ENCODE assay signal across 8 mouse cellular contexts in the genomic region with DNA sequence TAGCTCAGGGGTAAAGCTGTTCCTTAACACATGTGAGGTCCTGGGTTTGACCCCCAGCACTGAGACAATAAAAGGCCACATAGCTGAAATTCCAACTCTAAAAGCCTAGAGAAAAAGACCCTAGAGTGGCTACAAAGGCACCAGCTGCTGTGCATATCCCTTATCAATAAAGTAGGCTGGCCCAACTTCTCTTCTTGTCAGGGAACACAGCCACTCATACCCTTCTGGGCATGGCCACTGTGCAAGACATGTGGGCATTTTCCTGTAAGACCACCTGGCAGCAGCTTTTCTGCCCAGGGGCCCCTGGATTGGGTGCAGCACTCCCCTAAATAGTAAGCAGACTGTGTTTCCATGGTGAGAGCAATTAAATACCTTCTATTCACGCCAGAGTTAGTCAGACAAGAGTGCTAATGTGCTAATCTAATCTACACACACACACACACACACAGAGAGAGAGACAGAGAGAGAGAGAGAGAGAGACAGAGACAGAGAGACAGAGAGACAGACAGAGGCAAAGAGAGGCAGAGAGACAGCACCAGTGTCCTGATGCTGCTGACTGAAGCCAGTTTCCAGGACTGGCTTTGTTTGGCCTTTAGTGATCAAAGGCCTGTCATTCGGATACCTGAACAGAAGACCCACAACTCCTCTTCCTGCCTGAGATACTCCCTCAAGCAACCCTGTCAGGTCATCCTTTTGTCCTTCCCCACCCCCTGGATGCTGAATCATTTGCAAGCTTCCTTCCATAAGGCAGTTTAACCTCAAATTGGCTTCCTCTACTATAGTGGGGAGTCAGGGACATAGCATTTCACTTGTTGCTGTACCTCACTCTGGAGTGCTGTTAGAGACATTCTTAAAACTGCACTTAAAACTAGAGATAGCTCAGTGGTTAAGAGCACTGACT. TPM values are rescaled to one million over a fixed set of nuclear protein-coding genes. Genes with fewer than 3 reads are reported as not detected.
DNase-seq lines count a peak whose midpoint lies in the region; ATAC-seq and TF ChIP-seq lines count a peak whose summit lies in the region.

No protein-coding gene starts in this region.

- 4% methylated on average over 2 of the region's 2 CpGs for WGBS in heart, postnatal 0 days
- 17% methylated on average over 2 of the region's 2 CpGs for whole genome bisulfite sequencing in intestine, embryonic 16.5 days
- WGBS in neural tube, embryonic 12.5 days, result 3% methylated on average over 2 of the region's 2 CpGs

- H3K27ac ChIP-seq in heart, postnatal 0 days (ENCODE audit: low read depth), result peak overlapping the region; percentile 72
- H3K27ac ChIP-seq in intestine, embryonic 16.5 days (ENCODE audit: low read length), result peak overlapping the region; percentile 81
- 0 out of 2 replicates have a peak overlapping the region, but pooled peaks have one; percentile 32 for H3K27ac ChIP-seq in neural tube, embryonic 12.5 days

- H3K27me3 ChIP-seq in heart, postnatal 0 days (ENCODE audit: control insufficient read depth, insufficient read depth, low read length), result no peaks in the 10 kb centered on the region
- H3K27me3 ChIP-seq in intestine, embryonic 16.5 days (replicated peaks; ENCODE audit: control insufficient read depth, insufficient read depth, low read length), result no peaks in the 10 kb centered on the region
- H3K27me3 ChIP-seq in neural tube, embryonic 12.5 days (replicated peaks), result no peaks in the 10 kb centered on the region

- no peak for DNase-seq in heart, postnatal 0 days (ENCODE audit: low spot score)
- no peak for DNase-seq in heart, adult 9 months (ENCODE audit: low spot score in 2 of 2)
- peak; percentile 66 for DNase-seq in embryo, embryonic 11 days
- no peak for DNase-seq in gastrocnemius, adult 8-10 months (ENCODE audit: low spot score in 2 of 2)
- DNase-seq in lung, postnatal 14 days, result no peak
- DNase-seq in testis, postnatal 10 days (ENCODE audit: low spot score), result no peak

- H3K4me1 ChIP-seq in heart, postnatal 0 days (ENCODE audit: control insufficient read depth, insufficient read depth), result peaks cover 90% of the 10 kb centered on the region
- H3K4me1 ChIP-seq in intestine, embryonic 16.5 days (ENCODE audit: control insufficient read depth, insufficient read depth, low read length), result peaks cover 83% of the 10 kb centered on the region
- H3K4me1 ChIP-seq in neural tube, embryonic 12.5 days, result peaks cover 24% of the 10 kb centered on the region

- peak overlapping the region; percentile 30; the same call in 1 of the 2 replicates for H3K4me2 ChIP-seq in heart, postnatal 0 days (ENCODE audit: low read depth, low read length)
- H3K4me2 ChIP-seq in intestine, embryonic 16.5 days (ENCODE audit: low read depth, low read length), result no peak overlapping the region
- peak overlapping the region; percentile 37 for H3K4me2 ChIP-seq in neural tube, embryonic 12.5 days (replicated peaks)

- TF ChIP-seq EP300 in heart, postnatal 0 days (IDR thresholded peaks at IDR 0.05; ENCODE audit: low read depth), result no peak

- TF ChIP-seq CTCF in heart, postnatal 0 days (IDR thresholded peaks at IDR 0.05; ENCODE audit: low read depth), result no peak

- no peak overlapping the region for H3K4me3 ChIP-seq in heart, postnatal 0 days (ENCODE audit: low read depth, low read length)
- H3K4me3 ChIP-seq in intestine, embryonic 16.5 days (ENCODE audit: low read length), result no peak overlapping the region
- H3K4me3 ChIP-seq in neural tube, embryonic 12.5 days, result no peak overlapping the region

- H3K9me3 ChIP-seq in heart, postnatal 0 days (replicated peaks; ENCODE audit: control insufficient read depth, low read length), result no peaks in the 10 kb centered on the region
- H3K9me3 ChIP-seq in intestine, embryonic 16.5 days (ENCODE audit: control insufficient read depth, low read length), result no peaks in the 10 kb centered on the region
- H3K9me3 ChIP-seq in neural tube, embryonic 12.5 days, result no peaks in the 10 kb centered on the region

- H3K36me3 ChIP-seq in heart, postnatal 0 days (replicated peaks; ENCODE audit: control insufficient read depth, insufficient read depth, low read length), result peaks cover 16% of the 10 kb centered on the region
- peaks cover 3% of the 10 kb centered on the region; the same call in 1 of the 2 replicates for H3K36me3 ChIP-seq in intestine, embryonic 16.5 days (ENCODE audit: control insufficient read depth, insufficient read depth, low read length)
- peaks cover 9% of the 10 kb centered on the region for H3K36me3 ChIP-seq in neural tube, embryonic 12.5 days

- no peak for ATAC-seq in heart, postnatal 0 days (ENCODE audit: insufficient read depth, low read depth)
- ATAC-seq in intestine, embryonic 16.5 days, result no peak
- ATAC-seq in neural tube, embryonic 12.5 days (ENCODE audit: low FRiP score, low read depth), result peak; percentile 76

- H3K9ac ChIP-seq in heart, postnatal 0 days (replicated peaks; ENCODE audit: low read depth, low read length), result no peak overlapping the region
- H3K9ac ChIP-seq in intestine, embryonic 16.5 days (ENCODE audit: low read depth, low read length), result peak overlapping the region; percentile 57
- no peak overlapping the region for H3K9ac ChIP-seq in neural tube, embryonic 12.5 days

RNA-seq across cellular contexts. Expression of gene Actn4, which starts 8.4 kb away (rescaled TPM):
- 120 and 139 TPM in 2 replicates for total RNA-seq in heart, postnatal 0 days (2014; rRNA removed; ENCODE audit: low replicate concordance)
- 135 and 171 TPM in 2 replicates for polyA plus RNA-seq in heart, postnatal 0 days (2015; fragmentation: Nextera tagmentation; extraction: Ambion mirVana)
- 402 and 447 TPM in 2 replicates for polyA plus RNA-seq in intestine, embryonic 16.5 days (2015; fragmentation: Nextera tagmentation; extraction: Ambion mirVana)
- 186 and 192 TPM in 2 replicates for polyA plus RNA-seq in neural tube, embryonic 12.5 days (2016; fragmentation: Nextera tagmentation; extraction: Ambion mirVana)
- 10 to 100 TPM; 21.3 to 36.9 (median 28.2) TPM for total RNA-seq in gastrocnemius, adult 8-10 months (2022)

RNA-seq across cellular contexts. Expression of gene Eif3k, which starts 27.9 kb away (rescaled TPM):
- total RNA-seq in heart, postnatal 0 days (2014; rRNA removed; ENCODE audit: low replicate concordance), result 366 and 476 TPM in 2 replicates
- polyA plus RNA-seq in heart, postnatal 0 days (2015; fragmentation: Nextera tagmentation; extraction: Ambion mirVana), result 261 and 264 TPM in 2 replicates
- polyA plus RNA-seq in intestine, embryonic 16.5 days (2015; fragmentation: Nextera tagmentation; extraction: Ambion mirVana), result 355 and 362 TPM in 2 replicates
- 327 and 336 TPM in 2 replicates for polyA plus RNA-seq in neural tube, embryonic 12.5 days (2016; fragmentation: Nextera tagmentation; extraction: Ambion mirVana)
- total RNA-seq in gastrocnemius, adult 8-10 months (2022), result 100 to 1,000 TPM; 130 to 143 (median 134) TPM

RNA-seq across cellular contexts. Expression of gene Map4k1, which starts 28.1 kb away (rescaled TPM):
- 0.15 TPM in 1 of 2 replicates, not detected in the other for total RNA-seq in heart, postnatal 0 days (2014; rRNA removed; ENCODE audit: low replicate concordance)
- polyA plus RNA-seq in heart, postnatal 0 days (2015; fragmentation: Nextera tagmentation; extraction: Ambion mirVana), result 1.4 and 1.8 TPM in 2 replicates
- polyA plus RNA-seq in intestine, embryonic 16.5 days (2015; fragmentation: Nextera tagmentation; extraction: Ambion mirVana), result 6.9 and 7.3 TPM in 2 replicates
- 5.5 and 6.2 TPM in 2 replicates for polyA plus RNA-seq in neural tube, embryonic 12.5 days (2016; fragmentation: Nextera tagmentation; extraction: Ambion mirVana)
- total RNA-seq in gastrocnemius, adult 8-10 months (2022), result under 1 TPM; 0.22 to 0.82 (median 0.41) TPM
